Comparison of ENCODE assay signal across 14 mouse cellular contexts in genomic region chr9:61159616-61160015, GRCm38 (mm10).
DNase-seq lines count a peak whose midpoint lies in the region; ATAC-seq and TF ChIP-seq lines count a peak whose summit lies in the region.
"Had no signal": no experiment of that assay in that cellular context is flagged by ENCODE, and none has a peak within 500 bp of the region (broad histone marks: within the 10 kb centered on the region; RNA-seq: fewer than 3 reads in every experiment).

No protein-coding gene starts in this region.

- no peak overlapping the region for H3K4me2 ChIP-seq in heart, embryonic 12.5 days
- H3K4me2 ChIP-seq: hindbrain, embryonic 12.5 days; liver, embryonic 12.5 days had no signal

- WGBS in heart, embryonic 12.5 days: 82% methylated on average over 10 of the region's 10 CpGs
- 92% methylated on average over 10 of the region's 10 CpGs for WGBS in thymus, adult 2 months

- H3K27ac ChIP-seq in heart, embryonic 12.5 days (ENCODE audit: poor library complexity, severe bottlenecking): no peak overlapping the region
- H3K27ac ChIP-seq in thymus, adult 2 months (ENCODE audit: control insufficient read depth, insufficient read depth, low read length): no peak overlapping the region
- H3K27ac ChIP-seq: hindbrain, embryonic 12.5 days; liver, embryonic 12.5 days had no signal

- intact Hi-C loops in heart, postnatal 14 days (cut with DNase I): no loop called here

- H3K36me3 ChIP-seq in heart, embryonic 12.5 days: no peaks in the 10 kb centered on the region
- no peaks in the 10 kb centered on the region for H3K36me3 ChIP-seq in thymus, adult 2 months (ENCODE audit: control insufficient read depth, insufficient read depth, low read length)
- H3K36me3 ChIP-seq: hindbrain, embryonic 12.5 days; liver, embryonic 12.5 days had no signal

- peak; percentile 96 for DNase-seq in heart, adult 11 months
- DNase-seq in 3134 (ENCODE audit: extremely low read depth, insufficient read length, low spot score): peak; percentile 48
- DNase-seq in heart, postnatal 14 days: peak; percentile 41 to 44
- DNase-seq in kidney, postnatal 10 days: peak; percentile 70
- DNase-seq in right cerebral cortex, postnatal 14 days: no peak
- DNase-seq in cerebellum, adult 18-20 months: no peak
- no peak for DNase-seq in thymus, adult 2 months
- DNase-seq: cerebellum, postnatal 36 days; forebrain, postnatal 0 days; gastrocnemius, postnatal 36 days had no signal

- H3K4me1 ChIP-seq in heart, embryonic 12.5 days (replicated peaks): peaks cover 11% of the 10 kb centered on the region
- peaks cover 29% of the 10 kb centered on the region for H3K4me1 ChIP-seq in thymus, adult 2 months (replicated peaks; ENCODE audit: control insufficient read depth, insufficient read depth, low read length)
- H3K4me1 ChIP-seq: liver, embryonic 12.5 days had no signal

- H3K9me3 ChIP-seq in heart, embryonic 12.5 days (replicated peaks): no peaks in the 10 kb centered on the region
- H3K9me3 ChIP-seq: liver, embryonic 12.5 days had no signal

- H3K27me3 ChIP-seq in heart, embryonic 12.5 days (replicated peaks): peaks cover 40% of the 10 kb centered on the region
- H3K27me3 ChIP-seq in thymus, adult 2 months (ENCODE audit: control insufficient read depth, insufficient read depth, low read length): no peaks in the 10 kb centered on the region
- H3K27me3 ChIP-seq: hindbrain, embryonic 12.5 days had no signal

- TF ChIP-seq POLR2A in thymus, adult 2 months (IDR thresholded peaks at IDR 0.05; ENCODE audit: control insufficient read depth, extremely low read depth, insufficient read depth, low read length, poor library complexity): no peak

- H3K4me3 ChIP-seq in heart, embryonic 12.5 days: no peak overlapping the region
- no peak overlapping the region for H3K4me3 ChIP-seq in thymus, adult 2 months (ENCODE audit: control insufficient read depth, insufficient read depth, low read length)
- H3K4me3 ChIP-seq: hindbrain, embryonic 12.5 days; liver, embryonic 12.5 days; myocyte had no signal

- no peak for TF ChIP-seq CTCF in thymus, adult 2 months (IDR thresholded peaks at IDR 0.05; ENCODE audit: borderline replicate concordance, control insufficient read depth, extremely low read depth, insufficient read depth, low read length, poor library complexity)

- no peak overlapping the region for H3K9ac ChIP-seq in heart, embryonic 12.5 days
- H3K9ac ChIP-seq: forebrain, postnatal 0 days; hindbrain, embryonic 12.5 days; liver, embryonic 12.5 days had no signal

- no peak for ATAC-seq in heart, embryonic 12.5 days (ENCODE audit: insufficient number of reproducible peaks, low FRiP score)
- ATAC-seq: forebrain, postnatal 0 days; liver, embryonic 12.5 days had no signal

Comparison
In these comparisons a context has a peak if more than half of its experiments do, and no peak if none do; other contexts are left out.
1. DNase-seq: peak in heart, adult 11 months (single experiment), 3134 (single experiment), heart, postnatal 14 days (2 of 2) and kidney, postnatal 10 days (single experiment); none in right cerebral cortex, postnatal 14 days (single experiment), cerebellum, adult 18-20 months (0 of 2) and thymus, adult 2 months (single experiment).